Comparison of ENCODE assay signal across 9 mouse cellular contexts in genomic region chr2:25430395-25431233, GRCm38 (mm10). TPM values are rescaled to one million over a fixed set of nuclear protein-coding genes. Genes with fewer than 3 reads are reported as not detected.
A peak's percentile ranks its signal among the peaks of the same experiment; 100 is the strongest.
DNase-seq lines count a peak whose midpoint lies in the region; ATAC-seq and TF ChIP-seq lines count a peak whose summit lies in the region.
"Had no signal": no experiment of that assay in that cellular context is flagged by ENCODE, and none has a peak within 500 bp of the region (broad histone marks: within the 10 kb centered on the region; RNA-seq: fewer than 3 reads in every experiment).

No protein-coding gene starts in this region.

- no peak for ATAC-seq in hindbrain, embryonic 13.5 days (ENCODE audit: low FRiP score)
- no peak for ATAC-seq in intestine, postnatal 0 days
- ATAC-seq: Patski had no signal

- peak overlapping the region; percentile 88 for H3K9ac ChIP-seq in hindbrain, embryonic 13.5 days
- H3K9ac ChIP-seq in intestine, postnatal 0 days (ENCODE audit: low read depth, low read length) = no peak overlapping the region

- peak overlapping the region; percentile 16 for H3K4me3 ChIP-seq in hindbrain, embryonic 13.5 days
- H3K4me3 ChIP-seq in intestine, postnatal 0 days (ENCODE audit: low read depth, low read length) = no peak overlapping the region

- 0 out of 2 replicates have a peak overlapping the region, but pooled peaks have one; percentile 40 for H3K27ac ChIP-seq in hindbrain, embryonic 13.5 days
- H3K27ac ChIP-seq in intestine, postnatal 0 days (ENCODE audit: low read depth, low read length) = no peak overlapping the region

- 55% methylated on average over 17 of the region's 17 CpGs for WGBS in hindbrain, embryonic 13.5 days
- WGBS in intestine, postnatal 0 days = 83% methylated on average over 17 of the region's 17 CpGs

- H3K4me2 ChIP-seq in hindbrain, embryonic 13.5 days = peak overlapping the region; percentile 85
- no peak overlapping the region for H3K4me2 ChIP-seq in intestine, postnatal 0 days (replicated peaks; ENCODE audit: low read depth)
- H3K4me2 ChIP-seq: heart, embryonic 11.5 days had no signal

- TF ChIP-seq CTCF in intestine, postnatal 0 days (IDR thresholded peaks at IDR 0.05; ENCODE audit: low read depth) = no peak

- H3K27me3 ChIP-seq in hindbrain, embryonic 13.5 days = peaks cover 16% of the 10 kb centered on the region
- peaks cover 4% of the 10 kb centered on the region; the same call in 1 of the 2 replicates for H3K27me3 ChIP-seq in intestine, postnatal 0 days (replicated peaks; ENCODE audit: control insufficient read depth, insufficient read depth, low read length)
- H3K27me3 ChIP-seq: Patski had no signal

- DNase-seq in right cerebral cortex, adult 18-20 months = peak; percentile 59
- DNase-seq in right cerebral cortex, postnatal 14 days = no peak
- peak; percentile 43 to 85 for DNase-seq in kidney, postnatal 25 days
- DNase-seq in retina, embryonic 14.5 days (ENCODE audit: low spot score) = peak; percentile 32
- DNase-seq in urinary bladder, postnatal 25 days (ENCODE audit: low spot score) = no peak

- H3K4me1 ChIP-seq in hindbrain, embryonic 13.5 days (replicated peaks) = peaks cover 36% of the 10 kb centered on the region
- no peaks in the 10 kb centered on the region; the same call in 1 of the 2 replicates for H3K4me1 ChIP-seq in intestine, postnatal 0 days (replicated peaks; ENCODE audit: control insufficient read depth, insufficient read depth, low read length)

- peaks cover 28% of the 10 kb centered on the region for H3K36me3 ChIP-seq in hindbrain, embryonic 13.5 days
- H3K36me3 ChIP-seq in intestine, postnatal 0 days (ENCODE audit: control insufficient read depth, insufficient read depth) = no peaks in the 10 kb centered on the region

- H3K9me3 ChIP-seq in hindbrain, embryonic 13.5 days = no peaks in the 10 kb centered on the region
- no peaks in the 10 kb centered on the region for H3K9me3 ChIP-seq in intestine, postnatal 0 days (ENCODE audit: control insufficient read depth)

RNA-seq across cellular contexts. Expression of gene Abca2, which starts 2.1 kb away (rescaled TPM):
- polyA plus RNA-seq in hindbrain, embryonic 13.5 days (2015; fragmentation: Nextera tagmentation; extraction: Ambion mirVana) = 10.0 and 11.6 TPM in 2 replicates
- polyA plus RNA-seq in intestine, postnatal 0 days (2015; fragmentation: Nextera tagmentation; extraction: Ambion mirVana) = 1.1 and 1.3 TPM in 2 replicates

RNA-seq across cellular contexts. Expression of gene Fut7, which starts 7.5 kb away (rescaled TPM):
- polyA plus RNA-seq in hindbrain, embryonic 13.5 days (2015; fragmentation: Nextera tagmentation; extraction: Ambion mirVana) = 0.19 TPM in 1 of 2 replicates, not detected in the other
- polyA plus RNA-seq in intestine, postnatal 0 days (2015; fragmentation: Nextera tagmentation; extraction: Ambion mirVana) = 0.26 and 0.27 TPM in 2 replicates
- polyA plus RNA-seq: heart, embryonic 11.5 days had no signal

RNA-seq across cellular contexts. Expression of gene Clic3, which starts 26.0 kb away (rescaled TPM):
- 3.4 and 3.7 TPM in 2 replicates for polyA plus RNA-seq in hindbrain, embryonic 13.5 days (2015; fragmentation: Nextera tagmentation; extraction: Ambion mirVana)
- polyA plus RNA-seq in intestine, postnatal 0 days (2015; fragmentation: Nextera tagmentation; extraction: Ambion mirVana) = 2.0 and 2.8 TPM in 2 replicates

RNA-seq across cellular contexts. Expression of gene Paxx, which starts 30.3 kb away (rescaled TPM):
- polyA plus RNA-seq in hindbrain, embryonic 13.5 days (2015; fragmentation: Nextera tagmentation; extraction: Ambion mirVana) = 91.6 and 98.8 TPM in 2 replicates
- 41.2 and 46.2 TPM in 2 replicates for polyA plus RNA-seq in intestine, postnatal 0 days (2015; fragmentation: Nextera tagmentation; extraction: Ambion mirVana)

RNA-seq across cellular contexts. Expression of gene Npdc1, which starts 31.5 kb away (rescaled TPM):
- 411 and 423 TPM in 2 replicates for polyA plus RNA-seq in hindbrain, embryonic 13.5 days (2015; fragmentation: Nextera tagmentation; extraction: Ambion mirVana)
- polyA plus RNA-seq in intestine, postnatal 0 days (2015; fragmentation: Nextera tagmentation; extraction: Ambion mirVana) = 49.2 and 52.3 TPM in 2 replicates

Comparison
In these comparisons a context has a peak if more than half of its experiments do, and no peak if none do; other contexts are left out.
1. DNase-seq: peak in right cerebral cortex, adult 18-20 months (single experiment), kidney, postnatal 25 days (2 of 2) and retina, embryonic 14.5 days (single experiment); none in right cerebral cortex, postnatal 14 days (single experiment) and urinary bladder, postnatal 25 days (single experiment).